Mouse (Mus musculus): Measurements from ENCODE around the gene Mrgprf. TPM values are rescaled to one million over a fixed set of nuclear protein-coding genes. Genes with fewer than 3 reads are reported as not detected.
A peak's percentile ranks its signal among the peaks of the same experiment; 100 is the strongest.

Mrgprf gene
- polyA plus RNA-seq, 1 experiment from 2014 or later: 0.47 TPM

DNA sequence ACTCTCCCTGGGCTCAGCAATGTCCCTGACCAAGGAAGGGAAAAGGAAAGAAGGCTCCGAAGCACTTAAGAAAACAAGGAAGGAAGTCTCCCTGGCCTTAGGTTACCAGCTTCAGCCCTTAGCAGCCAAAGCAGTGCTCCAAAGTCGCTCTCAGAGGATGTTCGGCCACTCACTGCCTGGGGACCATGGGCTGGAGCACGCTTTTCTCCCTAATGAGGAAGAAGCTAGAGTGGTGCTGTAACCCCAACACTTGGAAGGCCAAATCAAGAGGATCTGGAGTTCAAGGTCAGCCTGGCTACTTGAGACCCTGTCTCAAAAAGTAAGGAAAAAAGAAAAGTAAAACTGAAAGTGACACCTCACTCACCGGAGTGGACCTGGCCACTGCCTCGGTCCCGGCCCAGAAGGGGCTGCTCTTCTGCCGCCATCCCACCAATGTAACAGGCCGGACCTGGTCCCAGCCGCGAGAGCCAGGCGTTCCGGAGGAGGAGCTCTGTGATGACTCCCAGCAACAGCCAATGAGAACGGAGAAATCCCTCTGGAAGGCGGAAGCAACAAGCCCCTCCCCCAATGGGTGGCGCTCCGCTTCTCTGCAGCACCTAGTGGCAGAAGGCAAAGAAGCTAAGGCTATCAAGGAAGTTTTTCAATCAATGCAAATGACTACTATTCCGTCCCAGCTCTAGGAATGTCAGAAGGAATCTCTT lies 17.0 kb upstream of the Mrgprf start, which contains the start of gene Tpcn2:
Tpcn2 (minus strand) TSS at position 525 of the 701 bp plus-strand sequence.
- Histone ChIP-seq H3K9me3 (no peaks in the 10 kb centered on the region), H3K27me3 (replicated peaks) (no peaks in the 10 kb centered on the region), H3K9ac (peak within 1 kb of the TSS; percentile 53), H3K4me1 (peaks cover 11% of the 10 kb centered on the region), H3K27ac (no peak within 1 kb of the TSS), H3K4me2 (replicated peaks) (peak within 1 kb of the TSS; percentile 68), H3K36me3 (peaks cover 15% of the 10 kb centered on the region; the same call in 1 of the 2 replicates), H3K4me3 (peak within 1 kb of the TSS; percentile 47)
- 5% methylated on average over 18 of the region's 18 CpGs for WGBS
- peak; percentile 91 for ATAC-seq (ENCODE audit: low FRiP score, low read depth)

DNA sequence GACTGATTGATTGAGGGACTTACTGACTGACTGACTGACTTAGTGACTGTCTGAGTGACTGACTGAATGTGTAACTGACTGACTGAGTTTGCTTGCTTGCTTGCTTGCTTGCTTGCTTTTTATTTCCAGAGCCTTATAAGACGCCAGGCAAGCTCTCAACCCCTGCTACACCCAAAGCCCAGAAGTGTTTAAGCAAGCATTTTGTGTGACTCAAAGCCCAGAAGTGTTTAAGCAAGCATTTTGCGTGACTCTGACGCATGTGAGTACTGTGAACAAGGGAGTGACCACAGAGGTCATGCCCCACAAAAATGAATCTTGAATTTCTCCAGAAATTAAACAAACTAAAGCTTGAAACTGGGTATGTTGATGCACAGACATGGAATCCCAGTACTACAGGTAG lies 16.3 kb upstream of the Mrgprf start:
- Histone ChIP-seq H3K4me2 (replicated peaks) (peak overlapping the region; percentile 68), H3K4me1 (peaks cover 11% of the 10 kb centered on the region), H3K27me3 (replicated peaks) (no peaks in the 10 kb centered on the region), H3K4me3 (no peak overlapping the region), H3K9ac (no peak overlapping the region), H3K36me3 (peaks cover 8% of the 10 kb centered on the region; the same call in 1 of the 2 replicates), H3K27ac (no peak overlapping the region), H3K9me3 (no peaks in the 10 kb centered on the region)
- no peak; the same call in 1 of the 2 replicates for ATAC-seq (ENCODE audit: low FRiP score, low read depth)
- 64% methylated on average over 3 of the region's 3 CpGs for WGBS

DNA sequence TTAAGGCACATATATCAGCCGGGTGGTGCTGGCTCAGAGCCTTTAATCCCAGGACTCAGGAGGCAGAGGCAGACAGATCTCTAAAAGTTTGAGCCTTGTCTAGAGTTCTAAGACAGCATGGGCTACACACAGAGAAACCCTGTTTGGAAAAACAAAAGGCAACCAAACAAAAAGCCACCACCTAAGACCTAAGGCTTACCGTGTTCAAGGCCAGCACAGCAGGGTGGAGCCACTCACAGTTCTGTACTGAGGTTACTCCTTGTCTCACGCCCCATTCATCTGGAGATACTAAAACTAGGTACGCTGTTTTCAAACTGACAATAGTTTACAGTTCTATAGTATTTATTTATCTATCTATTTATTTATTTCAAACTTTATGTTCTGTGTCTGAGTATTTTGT lies 15.2 kb upstream of the Mrgprf start:
- Histone ChIP-seq H3K27ac (no peak overlapping the region), H3K9me3 (no peaks in the 10 kb centered on the region), H3K9ac (no peak overlapping the region), H3K4me3 (no peak overlapping the region), H3K4me2 (replicated peaks) (no peak overlapping the region), H3K4me1 (peaks cover 11% of the 10 kb centered on the region), H3K36me3 (no peaks in the 10 kb centered on the region), H3K27me3 (replicated peaks) (no peaks in the 10 kb centered on the region)
- 80% methylated on average over 4 of the region's 4 CpGs for WGBS
- no peak for ATAC-seq (ENCODE audit: low FRiP score, low read depth)

DNA sequence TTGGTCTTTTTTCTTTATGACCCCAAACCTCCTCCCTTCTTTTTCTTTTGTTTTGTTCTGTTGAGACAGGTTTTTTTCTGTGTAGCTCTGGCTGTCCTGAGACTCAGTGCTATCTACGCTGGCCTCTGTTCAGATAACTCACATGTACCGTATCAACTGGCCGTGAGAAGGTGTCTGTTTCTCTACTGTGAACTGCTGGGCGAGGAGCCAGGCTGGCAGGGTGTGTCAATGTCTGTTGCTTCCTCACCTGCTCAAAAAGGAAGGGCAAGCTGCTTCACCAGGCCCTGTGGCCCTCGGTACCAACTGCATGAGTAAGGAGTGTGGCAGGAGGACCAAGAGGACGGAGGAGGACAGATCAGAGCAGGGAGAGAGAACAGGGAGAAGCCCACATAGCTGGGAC lies 13.2 kb upstream of the Mrgprf start:
- H3K27me3 ChIP-seq (replicated peaks): no peaks in the 10 kb centered on the region
- no peak for ATAC-seq (ENCODE audit: low FRiP score, low read depth)
- H3K27ac ChIP-seq: no peak overlapping the region
- no peak overlapping the region for H3K4me3 ChIP-seq
- no peak overlapping the region for H3K9ac ChIP-seq
- H3K36me3 ChIP-seq: no peaks in the 10 kb centered on the region
- no peak overlapping the region for H3K4me2 ChIP-seq (replicated peaks)
- H3K4me1 ChIP-seq: peaks cover 11% of the 10 kb centered on the region
- 82% methylated on average over 6 of the region's 6 CpGs for WGBS
- H3K9me3 ChIP-seq: no peaks in the 10 kb centered on the region

DNA sequence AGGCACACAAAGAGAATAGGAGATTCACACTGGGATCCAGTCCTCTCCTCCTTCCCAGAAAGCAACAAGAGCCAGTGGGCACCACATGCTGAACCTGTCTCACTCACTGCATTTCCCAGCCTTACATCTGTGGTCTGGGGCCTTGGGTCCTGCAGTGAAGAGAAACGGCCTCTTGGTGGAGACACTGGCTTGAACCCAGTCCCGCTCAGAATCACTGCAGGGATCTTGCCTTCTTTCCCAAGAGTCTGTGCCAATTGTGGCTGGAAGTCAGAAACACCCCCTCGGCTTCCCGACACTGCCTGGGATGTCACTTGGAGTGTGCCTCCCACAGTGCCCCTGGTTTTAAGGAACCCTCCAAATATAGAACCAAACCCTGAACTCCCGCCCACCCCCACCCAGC lies 11.3 kb upstream of the Mrgprf start:
- Histone ChIP-seq H3K36me3 (no peaks in the 10 kb centered on the region), H3K4me2 (replicated peaks) (no peak overlapping the region), H3K9me3 (no peaks in the 10 kb centered on the region), H3K4me1 (no peaks in the 10 kb centered on the region), H3K27me3 (replicated peaks) (no peaks in the 10 kb centered on the region), H3K27ac (no peak overlapping the region), H3K4me3 (no peak overlapping the region), H3K9ac (no peak overlapping the region)
- no peak for ATAC-seq (ENCODE audit: low FRiP score, low read depth)
- 18% methylated on average over 5 of the region's 5 CpGs for WGBS

DNA sequence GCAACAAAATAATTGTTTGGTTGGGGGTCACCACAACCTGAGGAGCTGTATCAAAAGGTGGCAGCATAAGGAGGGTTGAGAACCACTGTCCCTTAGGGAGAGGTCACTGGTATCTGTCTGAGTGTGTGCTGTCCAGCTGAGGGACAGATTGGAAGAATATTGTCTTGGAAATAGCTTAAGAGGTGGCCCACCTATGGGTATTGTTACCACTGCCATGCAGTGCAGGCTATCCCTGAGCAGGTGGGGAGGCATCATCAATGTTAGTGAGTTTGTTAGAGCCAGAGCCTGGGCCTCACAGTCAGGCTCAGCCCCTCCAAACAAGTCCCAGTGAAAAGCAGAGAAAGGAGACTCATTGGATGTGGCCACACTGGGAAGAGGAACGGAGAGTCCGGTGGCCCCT lies 8.8 kb upstream of the Mrgprf start:
- Histone ChIP-seq H3K4me1 (no peaks in the 10 kb centered on the region), H3K27me3 (replicated peaks) (no peaks in the 10 kb centered on the region), H3K27ac (no peak overlapping the region), H3K36me3 (no peaks in the 10 kb centered on the region), H3K4me3 (no peak overlapping the region), H3K9ac (no peak overlapping the region), H3K9me3 (no peaks in the 10 kb centered on the region), H3K4me2 (replicated peaks) (no peak overlapping the region)
- WGBS: 94% methylated on average over 2 of the region's 2 CpGs
- no peak for ATAC-seq (ENCODE audit: low FRiP score, low read depth)

DNA sequence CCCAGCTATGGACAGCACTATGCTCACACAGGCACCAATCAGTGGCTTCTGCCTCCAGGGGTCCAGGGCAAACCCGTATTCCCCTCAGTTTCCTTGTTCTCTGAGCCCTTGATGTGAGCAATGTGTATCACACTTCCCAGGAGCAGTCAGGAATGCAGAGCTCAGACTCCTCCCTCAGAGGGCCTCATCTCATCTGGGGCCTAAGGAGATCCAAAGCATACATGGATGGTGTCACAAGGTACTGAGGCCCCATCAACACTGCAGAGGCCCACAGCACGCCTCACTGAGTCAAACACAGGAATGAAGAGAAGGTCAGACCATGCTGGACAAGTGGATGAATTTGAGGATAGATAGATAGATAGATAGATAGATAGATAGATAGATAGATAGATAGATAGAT lies 7.9 kb upstream of the Mrgprf start:
- H3K4me2 ChIP-seq (replicated peaks): no peak overlapping the region
- no peaks in the 10 kb centered on the region for H3K9me3 ChIP-seq
- ATAC-seq (ENCODE audit: low FRiP score, low read depth): no peak
- no peak overlapping the region for H3K9ac ChIP-seq
- no peaks in the 10 kb centered on the region for H3K4me1 ChIP-seq
- H3K27me3 ChIP-seq (replicated peaks): no peaks in the 10 kb centered on the region
- no peak overlapping the region for H3K4me3 ChIP-seq
- 55% methylated on average over 2 of the region's 2 CpGs for WGBS
- H3K27ac ChIP-seq: no peak overlapping the region
- H3K36me3 ChIP-seq: no peaks in the 10 kb centered on the region

DNA sequence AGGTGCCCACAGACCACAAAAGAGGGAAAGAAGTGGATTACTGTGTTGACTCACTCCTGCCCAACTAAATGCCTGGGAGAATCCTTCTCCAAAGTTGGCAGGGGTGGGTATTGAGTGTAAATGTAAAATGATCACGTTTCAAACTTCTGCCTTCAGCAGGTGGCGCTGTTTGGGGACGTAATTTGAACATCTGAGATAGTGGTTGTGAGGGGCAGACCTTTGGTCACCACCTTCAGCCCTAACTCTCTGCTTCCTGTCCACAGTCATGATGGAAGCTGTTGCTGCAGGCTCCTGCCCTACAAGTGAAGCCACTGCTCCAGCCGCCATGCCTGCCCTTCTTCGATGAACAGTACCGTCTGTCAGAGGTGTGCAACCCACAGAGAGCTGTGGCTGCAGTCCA lies 6.8 kb upstream of the Mrgprf start:
- no peaks in the 10 kb centered on the region for H3K36me3 ChIP-seq
- 38% methylated on average over 6 of the region's 6 CpGs for WGBS
- H3K9ac ChIP-seq: no peak overlapping the region
- H3K27ac ChIP-seq: no peak overlapping the region
- H3K4me1 ChIP-seq: no peaks in the 10 kb centered on the region
- H3K4me3 ChIP-seq: no peak overlapping the region
- H3K27me3 ChIP-seq (replicated peaks): no peaks in the 10 kb centered on the region
- no peak for ATAC-seq (ENCODE audit: low FRiP score, low read depth)
- no peaks in the 10 kb centered on the region for H3K9me3 ChIP-seq
- no peak overlapping the region for H3K4me2 ChIP-seq (replicated peaks)

DNA sequence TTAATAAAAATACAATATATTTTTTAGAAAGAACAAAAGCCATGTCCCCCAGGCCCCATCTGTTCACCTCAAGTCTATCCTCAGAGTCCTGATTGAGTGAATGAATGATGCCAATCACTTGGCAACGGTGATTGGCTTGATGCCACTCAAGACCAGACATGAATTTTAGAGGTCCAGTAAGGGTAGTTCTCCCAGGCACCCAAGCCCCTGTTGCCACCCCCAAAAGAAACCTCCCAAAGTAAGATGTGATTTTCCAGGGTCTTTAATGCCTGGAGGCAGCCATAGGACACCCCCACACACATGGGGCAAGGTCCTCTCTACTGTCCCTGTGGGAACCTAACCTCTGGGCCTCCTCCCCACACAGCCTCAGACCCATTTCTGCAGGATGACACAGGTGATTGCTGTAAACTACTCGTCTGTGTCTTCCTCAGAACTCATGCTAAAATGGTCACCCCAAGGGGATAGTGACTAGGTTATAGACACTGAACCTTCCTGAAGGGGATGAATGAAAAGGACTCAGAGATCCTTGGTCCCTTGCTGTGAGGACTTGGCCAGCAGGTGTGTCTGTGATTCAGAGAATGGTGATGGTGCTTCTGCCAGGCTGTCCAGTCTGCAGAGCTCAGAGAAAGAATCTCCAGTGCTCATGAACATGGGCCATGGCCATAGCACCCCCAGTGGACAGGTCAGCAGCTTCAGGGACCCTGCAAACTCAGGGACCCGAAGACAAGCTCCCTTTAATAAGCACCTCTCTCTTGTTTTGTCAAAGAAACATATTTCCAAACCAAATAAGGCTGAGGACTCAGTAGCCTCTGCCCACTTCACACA lies 1.8 kb upstream of the Mrgprf start:
- no peak overlapping the region for H3K4me3 ChIP-seq
- 0 out of 2 replicates have a peak, but pooled peaks cover 4% of the 10 kb centered on the region for H3K27me3 ChIP-seq (replicated peaks)
- no peak overlapping the region for H3K4me2 ChIP-seq (replicated peaks)
- H3K9ac ChIP-seq: no peak overlapping the region
- H3K9me3 ChIP-seq: no peaks in the 10 kb centered on the region
- no peak for ATAC-seq (ENCODE audit: low FRiP score, low read depth)
- H3K27ac ChIP-seq: no peak overlapping the region
- H3K36me3 ChIP-seq: no peaks in the 10 kb centered on the region
- WGBS: 70% methylated on average over 3 of the region's 3 CpGs
- peaks cover 11% of the 10 kb centered on the region for H3K4me1 ChIP-seq

DNA sequence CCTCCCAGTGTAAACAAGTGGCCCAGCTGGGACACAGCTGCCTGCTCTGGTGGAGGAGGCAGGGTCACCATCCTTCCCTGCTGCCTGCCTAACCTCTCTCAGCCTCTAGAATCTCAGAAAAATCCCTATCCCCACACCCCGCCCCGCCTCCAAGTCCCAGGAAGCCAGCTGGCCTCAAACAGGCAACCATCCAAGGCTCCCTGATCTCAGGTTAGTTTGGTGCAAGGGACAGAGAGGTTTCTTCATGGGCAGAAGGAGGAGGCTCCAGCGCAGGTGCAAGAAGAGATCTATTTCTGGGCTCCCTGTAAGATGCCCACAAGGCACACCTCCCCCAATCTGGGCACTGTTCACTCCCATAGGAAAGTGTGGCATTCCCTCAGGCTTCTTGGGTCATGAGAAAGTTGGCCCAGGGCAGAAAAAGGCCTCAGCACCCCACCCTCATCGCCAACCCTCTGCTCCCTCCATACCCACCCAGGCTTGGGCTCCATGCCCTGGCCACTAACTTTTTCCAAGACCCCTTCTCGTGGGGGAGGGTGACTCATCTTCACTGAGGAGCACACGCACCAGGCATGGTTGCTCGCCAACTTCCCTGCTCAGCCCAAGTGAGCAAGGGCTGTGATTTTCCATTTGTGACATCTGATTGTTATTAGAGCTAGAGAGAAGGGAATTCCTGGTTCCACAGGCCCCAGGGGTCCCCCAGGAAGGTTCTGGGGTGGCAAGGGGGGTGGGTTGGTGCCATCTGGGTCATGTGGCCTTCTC lies 887 bp upstream of the Mrgprf start:
- Histone ChIP-seq H3K36me3 (no peaks in the 10 kb centered on the region), H3K4me1 (peaks cover 11% of the 10 kb centered on the region), H3K27ac (no peak overlapping the region), H3K27me3 (replicated peaks) (0 out of 2 replicates have a peak, but pooled peaks cover 4% of the 10 kb centered on the region), H3K9me3 (no peaks in the 10 kb centered on the region), H3K4me3 (no peak overlapping the region), H3K4me2 (replicated peaks) (no peak overlapping the region), H3K9ac (no peak overlapping the region)
- no peak for ATAC-seq (ENCODE audit: low FRiP score, low read depth)
- 64% methylated on average over 7 of the region's 7 CpGs for WGBS

DNA sequence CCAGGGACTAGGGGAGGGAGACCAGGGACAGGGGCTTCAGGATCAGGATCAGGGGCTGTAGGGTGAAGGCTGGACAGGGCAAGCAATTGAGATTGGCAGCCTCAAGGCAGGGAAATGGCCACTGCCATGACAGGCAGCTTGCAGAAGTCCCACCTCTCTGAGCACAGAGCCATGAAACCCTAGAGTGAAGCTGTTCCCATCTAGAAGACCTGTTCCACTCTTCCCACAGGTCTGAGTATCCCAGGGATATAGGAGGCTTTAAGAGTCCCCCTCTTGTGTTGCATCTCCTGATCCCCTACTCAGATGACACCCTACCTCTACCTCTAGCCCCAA lies 346 bp downstream of the Mrgprf start:
- H3K36me3 ChIP-seq: no peaks in the 10 kb centered on the region
- no peak overlapping the region for H3K27ac ChIP-seq
- H3K4me1 ChIP-seq: peaks cover 11% of the 10 kb centered on the region
- H3K27me3 ChIP-seq (replicated peaks): 0 out of 2 replicates have a peak, but pooled peaks cover 4% of the 10 kb centered on the region
- H3K9me3 ChIP-seq: no peaks in the 10 kb centered on the region
- H3K4me3 ChIP-seq: no peak overlapping the region
- no peak overlapping the region for H3K4me2 ChIP-seq (replicated peaks)
- no peak for ATAC-seq (ENCODE audit: low FRiP score, low read depth)
- H3K9ac ChIP-seq: no peak overlapping the region

DNA sequence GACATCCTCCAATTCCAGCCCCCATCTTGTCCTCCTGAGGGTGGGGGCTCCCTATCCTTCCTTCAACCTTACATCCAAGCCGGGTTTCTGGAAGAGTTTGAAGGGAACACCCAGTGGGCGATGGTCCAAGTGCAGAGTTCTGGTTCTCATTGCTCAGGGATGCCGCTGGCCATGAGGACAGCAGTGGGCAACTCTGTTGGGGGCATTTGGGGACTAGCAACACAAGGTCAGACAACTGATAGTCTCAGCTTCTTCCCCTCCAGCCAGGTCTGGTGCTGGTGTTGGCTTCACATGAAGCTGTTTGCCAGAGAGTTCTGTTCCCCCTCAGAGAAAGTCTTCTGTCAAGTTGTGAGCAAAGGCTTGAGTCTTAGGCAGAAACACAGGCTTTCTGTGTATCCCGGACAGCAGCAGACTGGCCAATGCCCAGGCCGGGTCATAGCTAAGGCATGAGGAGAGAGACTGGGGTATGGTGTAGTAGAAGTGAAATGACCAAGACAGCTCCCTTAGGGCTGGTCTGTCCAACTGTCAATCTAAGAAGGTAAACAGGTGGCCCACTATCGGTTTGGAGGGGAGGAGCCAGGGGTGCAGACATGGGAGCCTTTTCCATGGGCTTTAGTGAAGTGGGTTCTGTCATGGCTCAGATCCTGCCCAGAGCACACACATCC lies 845 bp downstream of the Mrgprf start:
- Histone ChIP-seq H3K4me2 (replicated peaks) (0 out of 2 replicates have a peak overlapping the region, but pooled peaks have one; percentile 53), H3K4me3 (no peak overlapping the region), H3K4me1 (peaks cover 11% of the 10 kb centered on the region), H3K36me3 (no peaks in the 10 kb centered on the region), H3K27me3 (replicated peaks) (0 out of 2 replicates have a peak, but pooled peaks cover 4% of the 10 kb centered on the region), H3K9ac (no peak overlapping the region), H3K9me3 (no peaks in the 10 kb centered on the region), H3K27ac (no peak overlapping the region)
- ATAC-seq (ENCODE audit: low FRiP score, low read depth): no peak
- WGBS: 91% methylated on average over 6 of the region's 6 CpGs
